Mouse (Mus musculus): ENCODE measurements around the gene Setd2.

GRCm38 (mm10) chr9:110611471-110611870, 79.1 kb downstream of the Setd2 start:
- TF ChIP-seq CTCF (IDR thresholded peaks at IDR 0.05; ENCODE audit: borderline replicate concordance, extremely low read depth, insufficient read depth, insufficient read length) = no peak
- TF ChIP-seq POLR2A (IDR thresholded peaks at IDR 0.05; ENCODE audit: borderline replicate concordance, extremely low read depth, insufficient read depth, insufficient read length, poor library complexity, severe bottlenecking) = no peak

Measured in brain, embryonic 14.5 days (tissue).